Mouse (Mus musculus): ENCODE results near the gene Naaa.

The Naaa gene

GRCm38 (mm10) chr5:92215308-92215707 lies 62.7 kb downstream of the Naaa start, which contains the start of gene U90926:
Gene U90926 (minus strand): TSS chr5:92215408.
- no peak for DNase-seq (ENCODE audit: low read depth, low spot score)

- no peak for DNase-seq (ENCODE audit: low read depth, low spot score)
Measured at GRCm38 (mm10) chr5:92212231-92212630, 65.7 kb downstream of the Naaa start.

- DNase-seq (ENCODE audit: low read depth, low spot score) = no peak
Measured at GRCm38 (mm10) chr5:92210205-92210604, 67.8 kb downstream of the Naaa start.

All from embryo, embryonic 11.5 days (tissue).